Mouse (Mus musculus) liver, embryonic 11.5 days (tissue): ENCODE measurements at regions not wholly inside any gene's neighbourhood (a gene's known extent, or its start where the extent isn't known, plus 50 kb on each side); places are given as distances from the start of the nearest gene placed in this dataset.

Experiments
- ATAC-seq: fragments of 200-750 bp; cut with Nextera tagmentation; replicated peaks from 2 replicates; pipeline ENCODE4 v1.8.0; 2017; ENCODE audit warnings: moderate number of reproducible peaks, mild to moderate bottlenecking, moderate TSS enrichment, moderate library complexity; ENCODE audit not compliant: low FRiP score
- DNase-seq: peaks from one replicate; pipeline ENCODE4 v3.0.0-alpha.2; 2017; ENCODE audit warnings: low spot score
- H3K27ac ChIP-seq: fragments of 300-500 bp; sonication (generic); 2 replicates; pipeline ENCODE4 v1.5.1; 2014; ENCODE audit warnings: mild to moderate bottlenecking, low read depth, low read length, control low read depth
- H3K27me3 ChIP-seq: fragments of 300-500 bp; sonication (generic); replicated peaks from 2 replicates; pipeline ENCODE4 v1.6.1; 2014; ENCODE audit warnings: low read length, mixed read lengths; ENCODE audit not compliant: control insufficient read depth, insufficient read depth
- H3K36me3 ChIP-seq: fragments of 300-500 bp; sonication (generic); 2 replicates; pipeline ENCODE4 v1.6.1; 2014; ENCODE audit warnings: mild to moderate bottlenecking, low read length, moderate library complexity, mixed read lengths; ENCODE audit not compliant: control insufficient read depth, insufficient read depth
- H3K4me1 ChIP-seq: fragments of 300-500 bp; sonication (generic); replicated peaks from 2 replicates; pipeline ENCODE4 v1.6.1; 2014; ENCODE audit warnings: low read length, mixed read lengths; ENCODE audit not compliant: control insufficient read depth, insufficient read depth
- H3K4me2 ChIP-seq: fragments of 300-500 bp; sonication (generic); 2 replicates; pipeline ENCODE4 v1.6.1; 2014; ENCODE audit warnings: mild to moderate bottlenecking, control low read depth, moderate library complexity
- H3K4me3 ChIP-seq: fragments of 300-500 bp; sonication (generic); 2 replicates; pipeline ENCODE4 v1.5.1; 2014; ENCODE audit warnings: low read depth, low read length, control low read depth
- H3K9ac ChIP-seq: fragments of 300-500 bp; sonication (generic); 2 replicates; pipeline ENCODE4 v1.6.1; 2014; ENCODE audit warnings: low read depth, low read length, control low read depth
- H3K9me3 ChIP-seq: fragments of 300-500 bp; sonication (generic); 2 replicates; pipeline ENCODE4 v1.6.1; 2016; ENCODE audit warnings: low read length, inconsistent platforms, mixed read lengths; ENCODE audit not compliant: control insufficient read depth
- WGBS: fragments of 180-500 bp; shearing (Covaris S2); extraction: QIAGEN DNeasy Blood & Tissue Kit; methylation state at CpG from one replicate; pipeline ENCODE4 v1.1.7; 2014; 5-methylcytosine and 5-hydroxymethylcytosine counted together

- 56% methylated on average over 5 of the region's 5 CpGs for WGBS
- H3K27ac ChIP-seq = no peak overlapping the region
- H3K4me1 ChIP-seq = no peaks in the 10 kb centered on the region
- no peak for ATAC-seq
- H3K9ac ChIP-seq = no peak overlapping the region
- no peak overlapping the region for H3K4me2 ChIP-seq
- H3K36me3 ChIP-seq = no peaks in the 10 kb centered on the region
- no peak for DNase-seq
- no peaks in the 10 kb centered on the region for H3K27me3 ChIP-seq
- no peak overlapping the region for H3K4me3 ChIP-seq
- H3K9me3 ChIP-seq = no peaks in the 10 kb centered on the region
Measured at GRCm38 (mm10) chr11:114331579-114332150, 264.8 kb upstream of the Sdk2 start.

- Histone ChIP-seq H3K36me3 (no peaks in the 10 kb centered on the region), H3K4me1 (no peaks in the 10 kb centered on the region), H3K9ac (no peak overlapping the region), H3K4me2 (no peak overlapping the region), H3K9me3 (no peaks in the 10 kb centered on the region), H3K4me3 (no peak overlapping the region), H3K27ac (no peak overlapping the region), H3K27me3 (no peaks in the 10 kb centered on the region)
- DNase-seq (no peak), ATAC-seq (no peak)
- 76% methylated on average over 5 of the region's 5 CpGs for WGBS
Measured at GRCm38 (mm10) chr11:114330316-114330715, 263.5 kb upstream of the Sdk2 start.

DNA sequence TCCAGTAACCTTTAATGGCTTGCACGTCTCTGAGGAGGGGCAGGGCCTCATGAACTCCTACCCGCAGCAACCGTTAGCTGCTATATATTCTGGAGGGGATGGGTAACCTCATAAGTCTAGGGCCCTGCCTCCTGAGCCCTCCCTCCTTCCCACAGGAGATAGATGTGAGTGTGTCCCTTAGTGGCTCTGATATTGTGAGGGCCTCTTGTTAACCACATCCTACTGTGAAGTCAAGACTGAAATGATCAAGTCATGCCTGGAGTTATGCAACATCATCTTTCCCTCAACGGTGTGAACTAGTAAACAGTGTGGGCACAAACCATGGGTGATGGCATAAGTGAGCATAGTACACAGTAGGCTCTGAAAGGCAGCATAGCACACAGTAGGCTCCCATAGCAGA is 255.8 kb upstream of the Sdk2 start:
- WGBS = 73% methylated on average over 4 of the region's 4 CpGs
- Histone ChIP-seq H3K36me3 (no peaks in the 10 kb centered on the region), H3K27ac (no peak overlapping the region), H3K9ac (no peak overlapping the region), H3K4me1 (no peaks in the 10 kb centered on the region), H3K4me3 (no peak overlapping the region), H3K9me3 (no peaks in the 10 kb centered on the region), H3K4me2 (no peak overlapping the region), H3K27me3 (no peaks in the 10 kb centered on the region)
- DNase-seq (no peak), ATAC-seq (no peak)

- ATAC-seq (no peak), DNase-seq (no peak)
- no peaks in the 10 kb centered on the region for H3K4me1 ChIP-seq
- no peaks in the 10 kb centered on the region for H3K9me3 ChIP-seq
- no peak overlapping the region for H3K27ac ChIP-seq
- no peak overlapping the region for H3K4me3 ChIP-seq
- H3K27me3 ChIP-seq = no peaks in the 10 kb centered on the region
- WGBS = 87% methylated on average over 12 of the region's 12 CpGs
- H3K4me2 ChIP-seq = no peak overlapping the region
- no peak overlapping the region for H3K9ac ChIP-seq
- no peaks in the 10 kb centered on the region for H3K36me3 ChIP-seq
Measured at GRCm38 (mm10) chr11:114321974-114322373, 255.1 kb upstream of the Sdk2 start.

GRCm38 (mm10) chr11:114321527-114321926 is 254.7 kb upstream of the Sdk2 start:
- ATAC-seq (no peak), DNase-seq (no peak)
- no peak overlapping the region for H3K9ac ChIP-seq
- H3K27ac ChIP-seq = no peak overlapping the region
- no peaks in the 10 kb centered on the region for H3K9me3 ChIP-seq
- WGBS = 90% methylated on average over 8 of the region's 8 CpGs
- no peak overlapping the region for H3K4me3 ChIP-seq
- H3K36me3 ChIP-seq = no peaks in the 10 kb centered on the region
- H3K4me2 ChIP-seq = no peak overlapping the region
- H3K27me3 ChIP-seq = no peaks in the 10 kb centered on the region
- H3K4me1 ChIP-seq = no peaks in the 10 kb centered on the region

GRCm38 (mm10) chr11:114315274-114315673 is 248.4 kb upstream of the Sdk2 start:
- Histone ChIP-seq H3K4me1 (no peaks in the 10 kb centered on the region), H3K9ac (no peak overlapping the region), H3K27me3 (peaks cover 7% of the 10 kb centered on the region), H3K27ac (no peak overlapping the region), H3K9me3 (no peaks in the 10 kb centered on the region), H3K4me2 (no peak overlapping the region), H3K4me3 (no peak overlapping the region), H3K36me3 (no peaks in the 10 kb centered on the region)
- DNase-seq = no peak
- 75% methylated on average over 8 of the region's 8 CpGs for WGBS
- no peak for ATAC-seq

GRCm38 (mm10) chr11:114313652-114314051 is 246.8 kb upstream of the Sdk2 start:
- H3K4me1 ChIP-seq = no peaks in the 10 kb centered on the region
- no peak for DNase-seq
- H3K27me3 ChIP-seq = peaks cover 7% of the 10 kb centered on the region
- WGBS = 32% methylated on average over 6 of the region's 6 CpGs
- no peak overlapping the region for H3K9ac ChIP-seq
- H3K9me3 ChIP-seq = no peaks in the 10 kb centered on the region
- H3K27ac ChIP-seq = no peak overlapping the region
- no peak overlapping the region for H3K4me2 ChIP-seq
- ATAC-seq = no peak
- no peak overlapping the region for H3K4me3 ChIP-seq
- H3K36me3 ChIP-seq = no peaks in the 10 kb centered on the region

GRCm38 (mm10) chr11:114311640-114312039 is 244.8 kb upstream of the Sdk2 start:
- Histone ChIP-seq H3K4me3 (no peak overlapping the region), H3K9ac (no peak overlapping the region), H3K27ac (no peak overlapping the region), H3K36me3 (no peaks in the 10 kb centered on the region), H3K4me2 (no peak overlapping the region), H3K27me3 (peaks cover 7% of the 10 kb centered on the region), H3K4me1 (no peaks in the 10 kb centered on the region), H3K9me3 (no peaks in the 10 kb centered on the region)
- ATAC-seq (no peak), DNase-seq (no peak)
- WGBS = 78% methylated on average over 4 of the region's 4 CpGs

DNA sequence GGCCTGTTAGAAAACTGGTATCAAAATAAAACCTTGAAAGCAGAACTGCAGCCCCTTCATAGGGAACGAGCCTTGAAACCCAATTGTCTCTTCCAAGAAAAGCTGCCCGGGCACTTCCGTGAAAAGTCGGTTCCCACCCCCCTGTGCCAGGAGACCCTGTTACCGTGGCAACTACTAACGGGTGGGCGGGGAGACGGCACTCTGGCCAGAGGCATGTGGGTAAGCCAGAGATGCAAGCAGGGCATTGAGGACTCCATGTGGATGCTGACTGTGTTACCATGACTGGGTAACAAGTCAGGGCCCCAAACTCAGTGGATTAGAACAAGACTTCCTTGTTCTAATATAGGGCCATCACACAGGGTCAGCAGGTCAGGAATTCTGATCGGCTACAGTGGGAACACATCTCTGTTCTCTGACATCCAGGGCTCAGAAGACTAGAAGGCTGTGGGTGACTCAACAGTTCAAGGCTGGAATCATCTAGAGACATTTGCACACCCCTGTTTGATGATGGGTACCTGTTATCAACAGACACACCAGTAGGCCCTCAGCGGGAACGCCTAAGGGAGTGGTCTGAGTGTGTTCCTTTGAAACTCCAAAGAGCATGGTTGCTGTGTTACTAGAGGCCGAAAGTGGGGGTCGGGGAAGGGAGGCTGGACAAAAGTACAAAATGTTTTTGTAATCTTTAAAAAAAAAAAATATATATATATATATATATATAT is 236.9 kb upstream of the Sdk2 start:
- no peak overlapping the region for H3K4me2 ChIP-seq
- no peaks in the 10 kb centered on the region for H3K4me1 ChIP-seq
- H3K27ac ChIP-seq = no peak overlapping the region
- H3K27me3 ChIP-seq = no peaks in the 10 kb centered on the region
- H3K36me3 ChIP-seq = no peaks in the 10 kb centered on the region
- WGBS = 71% methylated on average over 13 of the region's 13 CpGs
- no peaks in the 10 kb centered on the region for H3K9me3 ChIP-seq
- no peak for DNase-seq
- no peak overlapping the region for H3K9ac ChIP-seq
- ATAC-seq = no peak
- no peak overlapping the region for H3K4me3 ChIP-seq
